Comparison of ENCODE assay signal across 18 mouse cellular contexts in the genomic region with DNA sequence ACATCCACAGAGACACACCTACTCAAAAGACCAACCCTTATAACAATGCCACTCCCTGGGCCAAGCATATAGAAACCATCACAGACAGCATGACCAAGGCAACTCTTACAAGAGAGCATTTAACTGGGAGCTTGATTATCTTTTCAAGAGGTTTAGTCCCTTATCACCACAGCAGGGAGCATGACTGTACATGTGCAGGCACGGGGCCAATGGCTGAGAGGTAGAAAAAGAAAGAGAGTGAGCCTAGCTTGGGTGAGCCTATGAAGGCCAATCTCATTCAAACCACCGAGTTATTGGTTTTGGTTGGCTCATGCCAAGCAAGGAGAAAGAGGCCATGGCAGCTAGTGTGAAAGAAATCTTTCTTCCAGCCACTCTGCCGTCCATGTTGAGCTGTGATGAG. TPM values are rescaled to one million over a fixed set of nuclear protein-coding genes. Genes with fewer than 3 reads are reported as not detected.
A peak's percentile ranks its signal among the peaks of the same experiment; 100 is the strongest.
DNase-seq lines count a peak whose midpoint lies in the region; ATAC-seq and TF ChIP-seq lines count a peak whose summit lies in the region.
"Had no signal": no experiment of that assay in that cellular context is flagged by ENCODE, and none has a peak within 500 bp of the region (broad histone marks: within the 10 kb centered on the region; RNA-seq: fewer than 3 reads in every experiment).

No protein-coding gene starts in this region.

- 25% methylated on average over 3 of the region's 3 CpGs for WGBS in heart, postnatal 0 days
- WGBS in liver, embryonic 12.5 days (ENCODE audit: insufficient replicate concordance) = 28% methylated on average over 3 of the region's 3 CpGs
- 43% methylated on average over 3 of the region's 3 CpGs for WGBS in stomach, embryonic 16.5 days

- H3K4me3 ChIP-seq in heart, postnatal 0 days (ENCODE audit: low read depth, low read length) = no peak overlapping the region
- H3K4me3 ChIP-seq in liver, embryonic 12.5 days = no peak overlapping the region
- no peak overlapping the region for H3K4me3 ChIP-seq in stomach, embryonic 16.5 days (replicated peaks; ENCODE audit: low read length)
- H3K4me3 ChIP-seq: forebrain, embryonic 10.5 days; limb, embryonic 15.5 days; neural tube, embryonic 13.5 days had no signal

- no peak overlapping the region for H3K4me2 ChIP-seq in heart, postnatal 0 days (ENCODE audit: low read depth, low read length)
- H3K4me2 ChIP-seq in liver, embryonic 12.5 days = peak overlapping the region; percentile 31
- peak overlapping the region; percentile 23; the same call in 1 of the 2 replicates for H3K4me2 ChIP-seq in stomach, embryonic 16.5 days (ENCODE audit: low read depth, low read length)
- H3K4me2 ChIP-seq: limb, embryonic 15.5 days; neural tube, embryonic 13.5 days had no signal

- H3K4me1 ChIP-seq in heart, postnatal 0 days (ENCODE audit: control insufficient read depth, insufficient read depth) = peaks cover 12% of the 10 kb centered on the region
- peaks cover 42% of the 10 kb centered on the region for H3K4me1 ChIP-seq in liver, embryonic 12.5 days
- H3K4me1 ChIP-seq in stomach, embryonic 16.5 days (ENCODE audit: control insufficient read depth, insufficient read depth, low read length) = no peaks in the 10 kb centered on the region
- H3K4me1 ChIP-seq: limb, embryonic 15.5 days; neural tube, embryonic 13.5 days had no signal

- TF ChIP-seq CTCF in heart, postnatal 0 days (IDR thresholded peaks at IDR 0.05; ENCODE audit: low read depth) = no peak

- H3K36me3 ChIP-seq in heart, postnatal 0 days (replicated peaks; ENCODE audit: control insufficient read depth, insufficient read depth, low read length) = no peaks in the 10 kb centered on the region
- no peaks in the 10 kb centered on the region for H3K36me3 ChIP-seq in liver, embryonic 12.5 days
- H3K36me3 ChIP-seq in stomach, embryonic 16.5 days (ENCODE audit: control insufficient read depth, insufficient read depth, low read length) = no peaks in the 10 kb centered on the region
- H3K36me3 ChIP-seq: forebrain, embryonic 10.5 days; limb, embryonic 15.5 days; neural tube, embryonic 13.5 days had no signal

- no peaks in the 10 kb centered on the region for H3K27me3 ChIP-seq in heart, postnatal 0 days (ENCODE audit: control insufficient read depth, insufficient read depth, low read length)
- H3K27me3 ChIP-seq in liver, embryonic 12.5 days (replicated peaks) = no peaks in the 10 kb centered on the region; the same call in 1 of the 2 replicates
- H3K27me3 ChIP-seq in stomach, embryonic 16.5 days (ENCODE audit: control insufficient read depth, insufficient read depth, low read length) = no peaks in the 10 kb centered on the region
- H3K27me3 ChIP-seq: limb, embryonic 15.5 days; neural tube, embryonic 13.5 days; Patski had no signal

- H3K27ac ChIP-seq in heart, postnatal 0 days (ENCODE audit: low read depth) = no peak overlapping the region
- peak overlapping the region; percentile 58 for H3K27ac ChIP-seq in liver, embryonic 12.5 days
- peak overlapping the region; percentile 87 for H3K27ac ChIP-seq in stomach, embryonic 16.5 days (ENCODE audit: low read length)
- H3K27ac ChIP-seq: forebrain, embryonic 10.5 days; limb, embryonic 15.5 days; macrophage; neural tube, embryonic 13.5 days had no signal

- no peaks in the 10 kb centered on the region for H3K9me3 ChIP-seq in heart, postnatal 0 days (replicated peaks; ENCODE audit: control insufficient read depth, low read length)
- no peaks in the 10 kb centered on the region for H3K9me3 ChIP-seq in liver, embryonic 12.5 days (replicated peaks)
- H3K9me3 ChIP-seq in stomach, embryonic 16.5 days (replicated peaks; ENCODE audit: control insufficient read depth, low read length) = no peaks in the 10 kb centered on the region
- H3K9me3 ChIP-seq: forebrain, embryonic 10.5 days; limb, embryonic 15.5 days; neural tube, embryonic 13.5 days had no signal

- no peak for DNase-seq in heart, postnatal 0 days (ENCODE audit: low spot score)
- DNase-seq in heart, adult 8-10 months (ENCODE audit: low spot score) = no peak
- peak; percentile 48 for DNase-seq in c-Kit-positive CD71-positive TER-119-positive erythroid progenitor cells, embryonic 14.5 days (ENCODE audit: low spot score)
- DNase-seq in cerebellum, postnatal 36 days = no peak
- DNase-seq in cerebellum, adult 9-10 months = no peak
- DNase-seq: cerebellum, adult 18-20 months; retina, postnatal 1 day; thymus, postnatal 14 days had no signal

- no peak overlapping the region for H3K9ac ChIP-seq in heart, postnatal 0 days (replicated peaks; ENCODE audit: low read depth, low read length)
- no peak overlapping the region for H3K9ac ChIP-seq in liver, embryonic 12.5 days
- no peak overlapping the region for H3K9ac ChIP-seq in stomach, embryonic 16.5 days (ENCODE audit: low read length)
- H3K9ac ChIP-seq: limb, embryonic 15.5 days; neural tube, embryonic 13.5 days had no signal

- no peak for TF ChIP-seq EP300 in heart, postnatal 0 days (IDR thresholded peaks at IDR 0.05; ENCODE audit: low read depth)

- peak; percentile 4; the same call in 1 of the 2 replicates for ATAC-seq in heart, postnatal 0 days (ENCODE audit: insufficient read depth, low read depth)
- ATAC-seq in liver, embryonic 12.5 days = peak; percentile 80
- ATAC-seq in stomach, embryonic 16.5 days (ENCODE audit: insufficient read depth, low FRiP score) = peak; percentile 63; the same call in 1 of the 2 replicates
- ATAC-seq: CD4-positive, CD25-positive, alpha-beta regulatory T cell, adult 4 months; midbrain, embryonic 16.5 days; Patski had no signal

RNA-seq across cellular contexts. Expression of gene 4930524J08Rik, which starts 26.6 kb away (rescaled TPM):
- total RNA-seq in heart, postnatal 0 days (2014; rRNA removed; ENCODE audit: low replicate concordance) = 24.0 TPM in 1 of 2 replicates, not detected in the other
- polyA plus RNA-seq in heart, postnatal 0 days (2015; fragmentation: Nextera tagmentation; extraction: Ambion mirVana) = 1.7 and 2.5 TPM in 2 replicates
- total RNA-seq in heart, adult 8-10 months (2022) = 1 to 10 TPM in 2 of 4 experiments, under 1 TPM in 1, not detected in 1; 0.95 to 1.7 (median 1.5) TPM
- 0.71 and 2.0 TPM in 2 replicates for polyA plus RNA-seq in liver, embryonic 12.5 days (2016; fragmentation: Nextera tagmentation; extraction: Ambion mirVana)
- 0.69 and 1.4 TPM in 2 replicates for polyA plus RNA-seq in stomach, embryonic 16.5 days (2015; fragmentation: Nextera tagmentation; extraction: Ambion mirVana)
- total RNA-seq: gastrocnemius, adult 18-20 months had no signal
- polyA plus RNA-seq: CD4-positive, CD25-positive, alpha-beta regulatory T cell, adult 4 months had no signal

RNA-seq across cellular contexts. Expression of gene Hnrnpd, which starts 26.7 kb away (rescaled TPM):
- 12.1 and 16.0 TPM in 2 replicates for total RNA-seq in heart, postnatal 0 days (2014; rRNA removed; ENCODE audit: low replicate concordance)
- polyA plus RNA-seq in heart, postnatal 0 days (2015; fragmentation: Nextera tagmentation; extraction: Ambion mirVana) = 32.2 and 35.5 TPM in 2 replicates
- 100 to 1,000 TPM in 1 of 4 experiments, 10 to 100 TPM in 3; 63.7 to 105 (median 80.0) TPM for total RNA-seq in heart, adult 8-10 months (2022)
- 245 and 254 TPM in 2 replicates for polyA plus RNA-seq in liver, embryonic 12.5 days (2016; fragmentation: Nextera tagmentation; extraction: Ambion mirVana)
- 34.4 and 39.1 TPM in 2 replicates for polyA plus RNA-seq in stomach, embryonic 16.5 days (2015; fragmentation: Nextera tagmentation; extraction: Ambion mirVana)

RNA-seq across cellular contexts. Expression of gene Hnrnpdl, which starts 34.0 kb away (rescaled TPM):
- total RNA-seq in heart, postnatal 0 days (2014; rRNA removed; ENCODE audit: low replicate concordance) = 51.3 and 56.6 TPM in 2 replicates
- 43.8 and 54.8 TPM in 2 replicates for polyA plus RNA-seq in heart, postnatal 0 days (2015; fragmentation: Nextera tagmentation; extraction: Ambion mirVana)
- total RNA-seq in heart, adult 8-10 months (2022) = 10 to 100 TPM; 43.4 to 74.6 (median 60.0) TPM
- polyA plus RNA-seq in liver, embryonic 12.5 days (2016; fragmentation: Nextera tagmentation; extraction: Ambion mirVana) = 88.2 and 90.9 TPM in 2 replicates
- 120 and 123 TPM in 2 replicates for polyA plus RNA-seq in stomach, embryonic 16.5 days (2015; fragmentation: Nextera tagmentation; extraction: Ambion mirVana)

RNA-seq across cellular contexts. Expression of gene Enoph1, which starts 34.4 kb away (rescaled TPM):
- total RNA-seq in heart, postnatal 0 days (2014; rRNA removed; ENCODE audit: low replicate concordance) = 6.0 and 17.8 TPM in 2 replicates
- 15.7 and 16.1 TPM in 2 replicates for polyA plus RNA-seq in heart, postnatal 0 days (2015; fragmentation: Nextera tagmentation; extraction: Ambion mirVana)
- total RNA-seq in heart, adult 8-10 months (2022) = 1 to 10 TPM; 5.7 to 8.6 (median 8.3) TPM
- polyA plus RNA-seq in liver, embryonic 12.5 days (2016; fragmentation: Nextera tagmentation; extraction: Ambion mirVana) = 30.7 and 33.8 TPM in 2 replicates
- polyA plus RNA-seq in stomach, embryonic 16.5 days (2015; fragmentation: Nextera tagmentation; extraction: Ambion mirVana) = 42.2 and 48.3 TPM in 2 replicates

Comparison
In these comparisons a context has a peak if more than half of its experiments do, and no peak if none do; other contexts are left out.
1. ATAC-seq: peak in every context shown above with its lines; median percentile 80 in liver, embryonic 12.5 days; 63 in stomach, embryonic 16.5 days; 4 in heart, postnatal 0 days.